Mouse (Mus musculus) heart, postnatal 36 days (tissue): ENCODE measurements at regions not wholly inside any gene's neighbourhood (a gene's known extent, or its start where the extent isn't known, plus 50 kb on each side); places are given as distances from the start of the nearest gene placed in this dataset.

Experiments
- DNase-seq, 2 experiments: peaks; one replicate each; pipeline ENCODE4 v3.0.0; 2021 to 2022
- intact Hi-C: fragments of 180-260 bp; cut with DNase I; formaldehyde crosslinking; loops from one replicate; pipeline ENCODE4 v1.15.1; 2025

- intact Hi-C loops = loop anchor here (10.0 kb wide), 1 partner anchor 226 kb away; the partner anchor contains the start of gene Prickle1
- DNase-seq = no peak
Observed at GRCm38 (mm10) chr15:93821236-93821635, 225.5 kb upstream of the Prickle1 start.

DNA sequence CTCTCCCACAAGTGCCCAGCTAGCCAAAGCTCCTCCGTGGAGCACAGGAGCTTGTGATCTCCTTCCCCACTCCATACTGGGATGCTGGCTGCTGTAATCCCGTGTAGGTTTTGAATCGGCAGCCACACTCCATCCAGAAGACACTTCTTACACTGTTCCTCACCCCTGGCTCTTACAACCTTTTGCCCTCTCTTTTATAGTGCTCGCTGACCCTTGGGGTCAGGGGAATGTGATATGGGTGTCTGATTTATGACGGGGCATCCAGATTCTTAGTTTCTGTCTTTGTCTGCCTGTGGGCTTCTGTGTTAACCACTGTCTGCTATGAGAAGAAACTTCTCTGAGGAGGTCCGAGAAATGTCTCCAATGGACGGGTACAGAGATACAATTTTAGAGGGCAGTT lies 216.3 kb upstream of the Prickle1 start:
- no peak for DNase-seq
- intact Hi-C loops = no loop called here

GRCm38 (mm10) chr15:93807993-93808392 lies 212.3 kb upstream of the Prickle1 start:
- intact Hi-C loops = no loop called here
- no peak for DNase-seq

DNA sequence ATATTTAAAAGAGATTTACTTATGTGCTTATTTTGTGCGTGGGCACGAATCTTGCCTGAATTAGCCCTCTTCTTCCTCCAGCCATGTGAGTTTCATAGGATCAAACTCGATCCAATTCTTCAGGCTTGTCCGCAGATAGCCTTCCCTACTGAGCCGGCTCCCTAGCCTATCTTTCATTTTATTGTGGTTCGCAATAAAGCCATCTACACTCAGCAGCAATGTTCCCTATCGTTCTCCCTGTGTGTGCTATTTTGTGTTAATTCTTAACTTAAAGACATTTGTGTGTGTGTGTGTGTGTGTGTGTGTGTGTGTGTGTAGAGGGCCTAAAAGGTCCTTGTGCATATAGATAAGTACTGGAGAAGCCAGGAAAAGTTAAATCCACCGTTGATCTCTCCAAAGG lies 211.8 kb upstream of the Prickle1 start:
- DNase-seq = no peak
- intact Hi-C loops = no loop called here

DNA sequence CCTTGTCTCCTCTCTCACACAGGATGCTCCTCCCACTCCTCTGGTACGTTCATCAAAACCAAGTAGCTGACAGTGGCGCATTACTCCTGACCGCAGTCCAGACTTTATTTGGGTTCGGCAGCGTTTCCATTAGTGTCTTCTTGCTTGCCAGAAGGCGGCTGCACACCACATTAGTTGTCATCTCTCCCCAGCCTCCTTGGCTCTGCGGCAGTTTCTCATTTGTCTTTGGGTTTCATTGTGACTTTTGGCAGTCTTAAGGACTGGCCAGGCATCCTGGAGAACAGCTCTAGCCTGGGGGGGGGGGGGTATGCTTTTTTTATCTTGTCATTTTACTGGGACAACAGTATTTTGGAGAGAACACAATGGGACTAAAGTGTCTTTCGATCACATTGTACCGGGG lies 209.0 kb upstream of the Prickle1 start:
- intact Hi-C loops = no loop called here
- no peak for DNase-seq

- DNase-seq = no peak
- intact Hi-C loops = no loop called here
Observed at GRCm38 (mm10) chr15:93790531-93790930, 194.8 kb upstream of the Prickle1 start.

- intact Hi-C loops = no loop called here
- DNase-seq = no peak
Observed at GRCm38 (mm10) chr15:93789762-93790161, 194.1 kb upstream of the Prickle1 start.

- DNase-seq = no peak
- intact Hi-C loops = no loop called here
Observed at GRCm38 (mm10) chr15:93787361-93787760, 191.7 kb upstream of the Prickle1 start.

GRCm38 (mm10) chr15:93785846-93786412 lies 190.2 kb upstream of the Prickle1 start:
- intact Hi-C loops = no loop called here
- no peak for DNase-seq

DNA sequence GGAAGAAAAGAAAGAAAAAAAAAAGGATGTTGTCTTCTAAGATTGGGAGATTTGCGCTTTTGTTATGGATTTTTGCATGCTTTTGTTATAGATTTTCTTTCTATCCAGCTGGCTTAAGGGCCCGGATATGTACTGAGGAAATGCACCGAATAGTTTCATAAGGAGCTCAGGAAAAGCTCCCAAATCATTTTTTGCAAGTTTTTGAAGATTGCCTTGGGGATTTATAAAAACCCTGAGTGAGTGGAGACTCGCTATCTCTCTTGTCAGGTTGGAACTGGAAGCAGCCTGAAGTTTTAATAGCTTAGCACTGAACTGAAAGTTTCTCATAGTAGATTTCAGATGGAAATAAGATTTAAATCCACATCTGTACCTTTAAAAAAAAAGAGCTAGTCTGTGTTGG lies 188.0 kb upstream of the Prickle1 start:
- intact Hi-C loops = no loop called here
- no peak for DNase-seq

GRCm38 (mm10) chr15:93775199-93775745 lies 179.6 kb upstream of the Prickle1 start:
- DNase-seq = no peak
- intact Hi-C loops = no loop called here

DNA sequence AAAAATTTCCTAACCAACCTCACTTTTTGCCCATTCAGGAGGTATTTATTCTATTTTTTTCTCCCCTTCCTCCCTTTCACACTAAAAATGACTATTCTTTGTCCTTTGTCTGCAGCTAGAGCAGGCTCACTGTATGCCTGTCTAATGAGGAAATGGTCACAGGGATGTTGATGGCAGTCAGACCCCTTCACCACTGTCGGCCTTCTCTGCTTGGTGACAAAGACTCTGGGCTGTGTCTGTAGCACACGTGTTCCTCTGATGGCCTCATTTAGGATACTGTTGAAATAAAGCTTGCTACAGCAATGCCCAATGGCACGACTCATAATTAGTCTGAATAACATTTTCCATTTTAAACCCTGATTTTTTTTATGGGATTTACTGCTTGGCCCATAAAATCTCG lies 178.6 kb upstream of the Prickle1 start:
- intact Hi-C loops = no loop called here
- DNase-seq = no peak

DNA sequence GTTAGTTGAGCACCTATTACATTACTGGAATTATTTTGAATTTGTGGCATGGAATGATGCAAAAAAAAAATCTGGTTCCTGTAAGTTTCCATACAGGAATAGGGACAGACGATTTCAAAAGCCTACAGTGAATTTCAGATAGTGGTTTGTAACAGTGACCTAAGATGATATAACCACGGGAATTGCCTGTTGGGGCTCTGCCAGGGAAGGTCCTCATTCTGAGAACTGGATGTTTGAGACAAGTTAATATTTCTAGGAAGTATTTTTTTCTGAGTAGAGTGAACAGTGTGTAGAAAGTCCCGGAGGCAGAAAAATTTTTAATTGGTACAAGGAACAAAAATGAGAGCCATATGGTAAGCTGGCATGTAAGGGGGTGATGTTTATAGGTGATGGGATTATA lies 171.3 kb upstream of the Prickle1 start:
- intact Hi-C loops = no loop called here

GRCm38 (mm10) chr15:93763047-93763446 lies 167.4 kb upstream of the Prickle1 start:
- intact Hi-C loops = no loop called here
- DNase-seq = no peak

More for the DNA sequence above, 171.3 kb upstream of the Prickle1 start:
- no peak for DNase-seq

DNA sequence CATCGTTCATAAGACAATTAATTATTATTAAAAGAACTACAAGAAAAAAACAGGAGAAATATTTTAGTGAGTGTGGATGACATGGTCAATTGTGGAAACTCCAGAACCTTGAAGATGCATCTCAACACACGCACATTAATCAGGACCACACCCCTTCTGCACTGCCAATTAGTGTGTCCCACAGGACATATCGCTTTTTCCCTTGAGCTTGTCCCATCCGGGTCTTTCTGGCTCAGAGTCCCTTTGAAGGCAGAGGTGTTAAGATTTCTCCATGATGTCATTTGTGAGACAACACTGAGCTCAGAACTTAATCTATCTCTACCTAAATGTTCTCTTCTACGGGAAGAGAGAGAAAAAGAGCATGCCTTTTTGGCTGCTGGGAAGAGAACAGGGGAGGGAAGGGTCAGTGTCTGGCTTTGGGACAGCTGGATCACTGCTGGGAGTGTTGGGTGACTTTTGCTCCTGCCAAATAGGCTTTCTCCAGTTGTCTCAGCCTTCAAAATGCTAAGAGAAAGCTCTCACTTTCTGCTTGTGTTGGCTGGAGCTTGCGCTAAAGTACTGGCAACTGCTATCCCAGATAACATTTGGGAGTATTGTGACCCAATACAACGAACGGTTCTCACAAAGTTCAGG lies 162.6 kb upstream of the Prickle1 start:
- intact Hi-C loops = loop anchor here (5.0 kb wide), 1 partner anchor 161 kb away; the partner anchor contains the start of gene Prickle1
- DNase-seq = peak; percentile 45 to 48

DNA sequence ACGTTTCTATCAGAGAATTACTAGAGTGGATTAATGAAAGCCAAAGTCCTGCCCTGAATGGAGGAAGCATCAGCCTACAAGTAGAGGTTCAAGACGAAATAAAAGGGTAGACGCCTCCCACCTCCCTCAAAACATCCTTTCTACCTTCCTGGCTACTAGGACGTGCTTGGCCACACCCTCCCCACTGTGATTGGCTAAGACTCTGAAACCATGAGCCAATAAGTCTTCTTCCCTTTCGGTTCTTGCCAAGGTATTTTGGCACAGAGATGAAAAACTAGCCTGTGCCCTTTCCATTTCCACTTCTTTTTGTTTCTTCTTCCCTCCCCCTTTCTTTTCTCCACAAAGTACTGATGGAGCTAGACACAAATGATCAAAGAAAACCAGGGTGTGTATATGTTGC lies 160.3 kb upstream of the Prickle1 start:
- DNase-seq = no peak
- intact Hi-C loops = loop anchor here (5.0 kb wide), 1 partner anchor 159 kb away; the partner anchor contains the start of gene Prickle1

DNA sequence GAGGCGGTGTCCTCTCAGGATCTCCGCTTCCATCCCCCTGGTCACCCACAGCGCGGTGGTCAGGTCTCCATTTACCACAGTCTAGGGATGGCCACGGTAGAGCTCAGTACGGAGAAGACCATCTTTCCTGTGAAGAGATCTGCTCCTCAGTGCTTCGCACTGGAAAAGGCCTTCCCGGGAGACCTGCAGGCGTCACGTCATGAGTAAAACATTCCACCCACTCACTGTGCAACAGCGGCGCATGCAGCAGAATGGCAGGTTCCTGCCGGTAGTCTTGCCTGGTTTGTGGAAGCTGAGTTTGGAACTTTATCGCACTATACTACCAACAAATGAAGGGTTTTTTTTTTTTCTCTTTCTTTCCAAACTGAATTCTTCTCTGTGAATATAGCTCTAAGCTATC lies 156.1 kb upstream of the Prickle1 start:
- intact Hi-C loops = no loop called here
- peak in 1 of 2 experiments; percentile 4 for DNase-seq

- intact Hi-C loops = no loop called here
- peak; percentile 35 for DNase-seq
Observed at GRCm38 (mm10) chr15:93750953-93751352, 155.3 kb upstream of the Prickle1 start.

DNA sequence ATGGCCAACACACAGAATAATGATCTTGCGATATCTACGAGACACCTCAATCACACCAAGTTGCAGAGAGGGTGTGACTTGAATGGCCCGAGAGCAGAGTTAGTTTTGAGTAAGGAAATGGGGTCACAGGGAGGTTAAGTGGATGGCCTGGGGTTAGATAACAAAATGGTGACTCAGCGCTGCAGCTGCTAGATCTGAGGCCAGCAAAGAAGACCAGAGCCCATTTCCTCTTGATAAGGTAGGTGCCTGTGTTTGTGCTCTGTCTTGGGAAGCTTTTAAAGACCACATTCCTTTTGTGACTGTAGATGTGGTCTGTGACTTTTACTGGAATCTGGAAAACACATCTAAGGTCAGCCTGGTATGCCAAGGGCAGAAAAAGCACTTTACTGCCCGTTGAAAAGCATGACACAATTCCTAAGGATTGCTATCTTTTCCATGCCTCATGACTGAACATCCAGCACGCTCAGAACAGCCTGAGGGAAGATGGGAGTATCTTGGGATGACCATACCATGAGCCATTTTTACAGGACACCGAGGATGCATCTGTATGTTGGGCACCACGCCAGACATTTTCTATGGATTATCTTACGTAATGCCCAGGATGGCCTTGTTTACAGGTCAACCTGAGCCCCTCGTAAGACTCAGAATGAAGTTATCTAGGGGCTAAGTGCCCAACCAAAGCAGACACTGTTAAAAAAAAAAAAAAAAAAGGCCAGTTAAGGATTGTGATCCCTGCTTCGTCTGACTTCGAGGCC lies 148.7 kb upstream of the Prickle1 start:
- intact Hi-C loops = no loop called here
- no peak for DNase-seq

DNA sequence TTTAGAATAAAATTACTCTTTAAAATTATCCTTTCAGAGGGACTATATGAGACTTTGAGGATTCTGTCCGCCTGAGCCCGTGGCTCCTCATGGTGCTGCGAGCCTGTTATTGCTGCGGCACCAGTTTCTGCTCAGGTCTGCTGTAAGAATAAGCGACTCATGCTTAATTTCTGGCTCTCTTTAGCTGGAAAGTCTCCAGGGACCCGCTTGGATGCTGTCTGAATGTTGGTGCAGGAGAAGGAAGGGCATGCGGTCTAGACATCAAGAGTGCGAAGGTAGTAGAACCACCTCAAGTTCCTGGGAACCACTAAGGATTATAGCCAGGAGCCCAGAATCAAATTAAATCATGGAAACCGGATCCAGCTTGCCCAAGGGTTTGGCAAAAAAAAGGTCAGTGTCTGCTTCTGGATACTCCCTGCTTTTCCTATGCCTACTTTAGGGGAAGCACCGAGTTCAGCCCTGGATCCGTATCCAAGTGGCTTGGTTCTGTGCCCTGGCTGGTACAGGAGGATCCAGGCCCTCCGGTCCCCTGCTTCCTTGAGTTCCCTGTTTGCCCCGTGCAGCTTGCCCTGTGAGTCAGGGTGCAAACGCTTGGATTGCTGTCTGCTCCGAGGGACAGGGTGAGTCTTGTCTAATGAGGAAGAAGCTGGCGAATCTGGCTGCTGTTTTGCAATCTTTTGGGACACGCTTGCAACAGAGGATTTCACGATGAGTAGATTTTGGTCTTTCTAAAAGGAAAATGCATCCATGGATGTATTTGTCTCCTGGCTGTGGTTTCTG lies 138.2 kb upstream of the Prickle1 start:
- intact Hi-C loops = no loop called here
- DNase-seq = peak; percentile 14 to 37

DNA sequence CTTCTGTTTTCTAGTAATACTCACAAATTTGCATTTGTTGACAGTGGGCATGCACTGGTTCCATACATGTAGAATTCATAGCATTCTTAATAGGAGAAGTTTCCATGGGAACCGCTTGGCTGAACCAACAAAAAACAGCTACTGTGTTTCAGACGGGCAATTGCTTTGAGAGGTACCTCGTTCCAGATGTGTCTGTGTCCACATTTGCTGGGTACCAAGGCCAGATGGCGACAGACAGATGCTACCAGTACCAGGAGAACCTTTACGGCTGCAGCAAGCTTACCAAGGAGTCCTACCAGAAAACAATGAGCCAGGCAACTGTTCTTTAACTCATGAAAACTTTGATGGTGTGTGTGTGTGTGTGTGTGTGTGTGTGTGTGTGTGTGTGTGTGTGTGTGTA lies 137.1 kb upstream of the Prickle1 start:
- intact Hi-C loops = no loop called here

More for the DNA sequence above, 137.1 kb upstream of the Prickle1 start:
- no peak for DNase-seq
